22 mouse cellular contexts compared by ENCODE assay signal in the genomic region with DNA sequence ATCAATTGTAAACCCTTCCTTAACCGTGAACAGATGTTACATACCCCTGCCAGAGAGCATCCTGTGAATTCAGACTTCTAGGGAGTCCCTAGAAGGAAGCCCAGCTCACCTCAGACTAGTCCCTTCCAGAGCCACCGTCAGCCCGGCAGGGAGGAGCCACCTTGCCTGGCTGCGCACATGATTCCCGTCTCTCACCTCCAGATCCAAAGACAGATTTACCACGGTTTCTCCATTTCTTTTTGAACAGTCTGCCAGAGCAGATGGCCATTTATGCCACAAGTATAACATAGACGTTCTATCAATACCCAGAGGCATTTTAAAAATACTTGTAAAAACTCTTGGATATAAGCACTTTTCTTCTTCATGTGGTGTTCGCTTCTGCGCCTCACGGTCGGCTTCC. TPM values are rescaled to one million over a fixed set of nuclear protein-coding genes. Genes with fewer than 3 reads are reported as not detected.
A peak's percentile ranks its signal among the peaks of the same experiment; 100 is the strongest.
DNase-seq lines count a peak whose midpoint lies in the region; ATAC-seq lines count a peak whose summit lies in the region.
"Had no signal": no experiment of that assay in that cellular context is flagged by ENCODE, and none has a peak within 500 bp of the region (broad histone marks: within the 10 kb centered on the region; RNA-seq: fewer than 3 reads in every experiment).

No protein-coding gene starts in this region.

- no peaks in the 10 kb centered on the region for H3K4me1 ChIP-seq in kidney, embryonic 14.5 days (ENCODE audit: control insufficient read depth, insufficient read depth, low read length)
- H3K4me1 ChIP-seq: limb, embryonic 10.5 days; midbrain, embryonic 15.5 days had no signal

- intact Hi-C loops in left cerebral cortex, postnatal 25 days (cut with DNase I), result loop anchor here (5.0 kb wide), 1 partner anchor 117 kb away; no protein-coding TSS in a partner anchor
- intact Hi-C loops in left cerebral cortex, postnatal 4 days (cut with DNase I), result loop anchor here (10.0 kb wide), 1 partner anchor 79 kb away; no protein-coding TSS in a partner anchor
- intact Hi-C loops in left cerebral cortex, postnatal 36 days (cut with DNase I), result no loop called here

- H3K36me3 ChIP-seq in kidney, embryonic 14.5 days (ENCODE audit: control insufficient read depth, insufficient read depth, low read length), result no peaks in the 10 kb centered on the region
- H3K36me3 ChIP-seq: heart, embryonic 13.5 days; limb, embryonic 10.5 days; midbrain, embryonic 15.5 days had no signal

- no peak overlapping the region for H3K4me3 ChIP-seq in kidney, embryonic 14.5 days (ENCODE audit: low read length)
- H3K4me3 ChIP-seq: heart, embryonic 13.5 days; limb, embryonic 10.5 days; midbrain, embryonic 15.5 days had no signal

- no peaks in the 10 kb centered on the region for H3K27me3 ChIP-seq in kidney, embryonic 14.5 days (ENCODE audit: control insufficient read depth, insufficient read depth, low read length)
- H3K27me3 ChIP-seq: heart, embryonic 13.5 days; midbrain, embryonic 15.5 days; Patski had no signal

- ATAC-seq in frontal cortex, adult (ENCODE audit: low TSS enrichment), result peak; percentile 72
- ATAC-seq in kidney, embryonic 14.5 days (ENCODE audit: low FRiP score, low TSS enrichment), result no peak
- ATAC-seq: hindbrain, postnatal 0 days; midbrain, embryonic 15.5 days; Patski had no signal

- H3K27ac ChIP-seq in kidney, embryonic 14.5 days (ENCODE audit: low read depth, low read length), result no peak overlapping the region
- H3K27ac ChIP-seq: heart, embryonic 13.5 days; hindbrain, postnatal 0 days; limb, embryonic 10.5 days; midbrain, embryonic 15.5 days had no signal

- H3K9ac ChIP-seq in kidney, embryonic 14.5 days (ENCODE audit: low read depth, low read length), result no peak overlapping the region
- H3K9ac ChIP-seq: heart, embryonic 13.5 days; lung, embryonic 14.5 days; midbrain, embryonic 15.5 days had no signal

- no peak for DNase-seq in frontal cortex, postnatal 14 days (ENCODE audit: low spot score in 2 of 2)
- DNase-seq in left cerebral cortex, postnatal 25 days (ENCODE audit: low spot score in 2 of 2), result peak; percentile 20 to 62
- DNase-seq in left cerebral cortex, postnatal 4 days, result no peak
- DNase-seq in left cerebral cortex, postnatal 36 days (ENCODE audit: low spot score in 2 of 2), result peak; percentile 10 to 29
- DNase-seq in telencephalon, adult 2 months (ENCODE audit: low read depth, low spot score), result peak; percentile 54
- DNase-seq in lung, postnatal 25 days (ENCODE audit: low spot score), result no peak
- DNase-seq: adrenal gland, postnatal 25 days; cerebellum, postnatal 36 days; heart, postnatal 36 days; kidney, adult 11 months; kidney, postnatal 25 days; lung, embryonic 14.5 days; retina, postnatal 1 day; thymus, postnatal 36 days had no signal

- no peaks in the 10 kb centered on the region for H3K9me3 ChIP-seq in kidney, embryonic 14.5 days (ENCODE audit: control insufficient read depth, low read length)
- H3K9me3 ChIP-seq: heart, embryonic 13.5 days; limb, embryonic 10.5 days; midbrain, embryonic 15.5 days had no signal

- H3K4me2 ChIP-seq in kidney, embryonic 14.5 days (replicated peaks; ENCODE audit: low read depth, low read length), result no peak overlapping the region
- H3K4me2 ChIP-seq: heart, embryonic 13.5 days; liver, embryonic 11.5 days; lung, embryonic 14.5 days; midbrain, embryonic 15.5 days had no signal

- 84% methylated on average over 11 of the region's 11 CpGs for WGBS in kidney, embryonic 14.5 days

RNA-seq across cellular contexts. Expression of a gene that starts 46.3 kb away (rescaled TPM):
- total RNA-seq in left cerebral cortex, postnatal 25 days (2021), result 1 to 10 TPM; 3.0 to 3.6 TPM
- total RNA-seq in left cerebral cortex, postnatal 4 days (2021), result 1 to 10 TPM; 2.2 to 2.5 TPM
- total RNA-seq in left cerebral cortex, postnatal 36 days (2021), result 1 to 10 TPM; 2.7 to 3.4 TPM
- polyA plus RNA-seq in kidney, embryonic 14.5 days (2014; fragmentation: Nextera tagmentation; extraction: Ambion mirVana), result 1.3 and 2.0 TPM in 2 replicates

Comparison
In these comparisons a context has a peak if more than half of its experiments do, and no peak if none do; other contexts are left out.
1. DNase-seq: peak in left cerebral cortex, postnatal 25 days (2 of 2), left cerebral cortex, postnatal 36 days (2 of 2) and telencephalon, adult 2 months (single experiment); none in frontal cortex, postnatal 14 days (0 of 2), left cerebral cortex, postnatal 4 days (single experiment) and lung, postnatal 25 days (single experiment).